Mouse (Mus musculus): ENCODE data around the gene Kpna4.

Kpna4 gene

GRCm38 (mm10) chr3:69045750-69046149, 81.2 kb downstream of the Kpna4 start:
- Histone ChIP-seq H3K36me3 (ENCODE audit: insufficient read depth, low read length) (peaks cover 22% of the 10 kb centered on the region), H3K9me3 (ENCODE audit: low read length) (no peaks in the 10 kb centered on the region), H3K4me3 (replicated peaks; ENCODE audit: low read length) (peak overlapping the region; percentile 96), H3K27me3 (ENCODE audit: insufficient read depth, low read length) (0 out of 2 replicates have a peak, but pooled peaks cover 2% of the 10 kb centered on the region), H3K4me1 (replicated peaks; ENCODE audit: low read depth, low read length) (peaks cover 43% of the 10 kb centered on the region)
- TF ChIP-seq CTCF (conservative IDR thresholded peaks at IDR 0.05; ENCODE audit: low read length) (no peak), NANOG (IDR thresholded peaks at IDR 0.05; ENCODE audit: borderline replicate concordance, low read length) (no peak), POU5F1 (IDR thresholded peaks at IDR 0.05; ENCODE audit: borderline replicate concordance, low read length) (no peak)

GRCm38 (mm10) chr3:69045400-69045703, 81.6 kb downstream of the Kpna4 start:
- peak overlapping the region; percentile 96 for H3K4me3 ChIP-seq (replicated peaks; ENCODE audit: low read length)
- TF ChIP-seq NANOG (IDR thresholded peaks at IDR 0.05; ENCODE audit: borderline replicate concordance, low read length) (no peak), CTCF (conservative IDR thresholded peaks at IDR 0.05; ENCODE audit: low read length) (no peak), POU5F1 (IDR thresholded peaks at IDR 0.05; ENCODE audit: borderline replicate concordance, low read length) (no peak)
- peaks cover 47% of the 10 kb centered on the region for H3K4me1 ChIP-seq (replicated peaks; ENCODE audit: low read depth, low read length)
- 0 out of 2 replicates have a peak, but pooled peaks cover 2% of the 10 kb centered on the region for H3K27me3 ChIP-seq (ENCODE audit: insufficient read depth, low read length)
- H3K36me3 ChIP-seq (ENCODE audit: insufficient read depth, low read length): peaks cover 26% of the 10 kb centered on the region
- no peaks in the 10 kb centered on the region for H3K9me3 ChIP-seq (ENCODE audit: low read length)

GRCm38 (mm10) chr3:69044645-69045399, 82.1 kb downstream of the Kpna4 start, which contains the start of gene Trim59:
Trim59 (minus strand) TSS chr3:69044755.
- peaks cover 32% of the 10 kb centered on the region for H3K36me3 ChIP-seq (ENCODE audit: insufficient read depth, low read length)
- TF ChIP-seq NANOG (IDR thresholded peaks at IDR 0.05; ENCODE audit: borderline replicate concordance, low read length): no peak
- TF ChIP-seq CTCF (conservative IDR thresholded peaks at IDR 0.05; ENCODE audit: low read length): no peak
- no peak for TF ChIP-seq POU5F1 (IDR thresholded peaks at IDR 0.05; ENCODE audit: borderline replicate concordance, low read length)
- H3K27me3 ChIP-seq (ENCODE audit: insufficient read depth, low read length): 0 out of 2 replicates have a peak, but pooled peaks cover under 1% of the 10 kb centered on the region
- no peaks in the 10 kb centered on the region for H3K9me3 ChIP-seq (ENCODE audit: low read length)
- H3K4me1 ChIP-seq (replicated peaks; ENCODE audit: low read depth, low read length): peaks cover 52% of the 10 kb centered on the region
- peak within 1 kb of the TSS; percentile 96 for H3K4me3 ChIP-seq (replicated peaks; ENCODE audit: low read length)

- peaks cover 59% of the 10 kb centered on the region for H3K4me1 ChIP-seq (replicated peaks; ENCODE audit: low read depth, low read length)
- H3K36me3 ChIP-seq (ENCODE audit: insufficient read depth, low read length): peaks cover 38% of the 10 kb centered on the region
- no peaks in the 10 kb centered on the region for H3K27me3 ChIP-seq (ENCODE audit: insufficient read depth, low read length)
- H3K4me3 ChIP-seq (replicated peaks; ENCODE audit: low read length): peak overlapping the region; percentile 96
- TF ChIP-seq CTCF (conservative IDR thresholded peaks at IDR 0.05; ENCODE audit: low read length) (no peak), POU5F1 (IDR thresholded peaks at IDR 0.05; ENCODE audit: borderline replicate concordance, low read length) (no peak), NANOG (IDR thresholded peaks at IDR 0.05; ENCODE audit: borderline replicate concordance, low read length) (no peak)
- H3K9me3 ChIP-seq (ENCODE audit: low read length): no peaks in the 10 kb centered on the region
Observed at GRCm38 (mm10) chr3:69044167-69044591, 82.7 kb downstream of the Kpna4 start.

GRCm38 (mm10) chr3:69041298-69041697, 85.6 kb downstream of the Kpna4 start:
- TF ChIP-seq POU5F1 (IDR thresholded peaks at IDR 0.05; ENCODE audit: borderline replicate concordance, low read length) (no peak), CTCF (conservative IDR thresholded peaks at IDR 0.05; ENCODE audit: low read length) (no peak), NANOG (IDR thresholded peaks at IDR 0.05; ENCODE audit: borderline replicate concordance, low read length) (no peak)
- H3K36me3 ChIP-seq (ENCODE audit: insufficient read depth, low read length): peaks cover 65% of the 10 kb centered on the region
- peaks cover 57% of the 10 kb centered on the region for H3K4me1 ChIP-seq (replicated peaks; ENCODE audit: low read depth, low read length)
- H3K27me3 ChIP-seq (ENCODE audit: insufficient read depth, low read length): no peaks in the 10 kb centered on the region
- no peaks in the 10 kb centered on the region for H3K9me3 ChIP-seq (ENCODE audit: low read length)
- peak overlapping the region; percentile 64 for H3K4me3 ChIP-seq (replicated peaks; ENCODE audit: low read length)

- H3K4me3 ChIP-seq (replicated peaks; ENCODE audit: low read length): peak overlapping the region; percentile 64
- TF ChIP-seq POU5F1 (IDR thresholded peaks at IDR 0.05; ENCODE audit: borderline replicate concordance, low read length): no peak
- TF ChIP-seq CTCF (conservative IDR thresholded peaks at IDR 0.05; ENCODE audit: low read length): no peak
- TF ChIP-seq NANOG (IDR thresholded peaks at IDR 0.05; ENCODE audit: borderline replicate concordance, low read length): no peak
Observed at GRCm38 (mm10) chr3:69040105-69040504, 86.8 kb downstream of the Kpna4 start.

GRCm38 (mm10) chr3:69026133-69026783, 100.7 kb downstream of the Kpna4 start:
- Histone ChIP-seq H3K36me3 (ENCODE audit: insufficient read depth, low read length) (peaks cover 96% of the 10 kb centered on the region), H3K4me1 (replicated peaks; ENCODE audit: low read depth, low read length) (no peaks in the 10 kb centered on the region), H3K4me3 (replicated peaks; ENCODE audit: low read length) (no peak overlapping the region), H3K9me3 (ENCODE audit: low read length) (no peaks in the 10 kb centered on the region), H3K27me3 (ENCODE audit: insufficient read depth, low read length) (no peaks in the 10 kb centered on the region)
- TF ChIP-seq POU5F1 (IDR thresholded peaks at IDR 0.05; ENCODE audit: borderline replicate concordance, low read length) (no peak), NANOG (IDR thresholded peaks at IDR 0.05; ENCODE audit: borderline replicate concordance, low read length) (no peak), CTCF (conservative IDR thresholded peaks at IDR 0.05; ENCODE audit: low read length) (no peak)

More at GRCm38 (mm10) chr3:69040105-69040504, 86.8 kb downstream of the Kpna4 start:
- H3K27me3 ChIP-seq (ENCODE audit: insufficient read depth, low read length): no peaks in the 10 kb centered on the region
- H3K9me3 ChIP-seq (ENCODE audit: low read length): no peaks in the 10 kb centered on the region
- peaks cover 76% of the 10 kb centered on the region for H3K36me3 ChIP-seq (ENCODE audit: insufficient read depth, low read length)
- H3K4me1 ChIP-seq (replicated peaks; ENCODE audit: low read depth, low read length): peaks cover 45% of the 10 kb centered on the region

- no peak for TF ChIP-seq POU5F1 (IDR thresholded peaks at IDR 0.05; ENCODE audit: borderline replicate concordance, low read length)
- no peak for TF ChIP-seq CTCF (conservative IDR thresholded peaks at IDR 0.05; ENCODE audit: low read length)
- TF ChIP-seq NANOG (IDR thresholded peaks at IDR 0.05; ENCODE audit: borderline replicate concordance, low read length): no peak
- no peak overlapping the region for H3K4me3 ChIP-seq (replicated peaks; ENCODE audit: low read length)
- H3K27me3 ChIP-seq (ENCODE audit: insufficient read depth, low read length): no peaks in the 10 kb centered on the region
- H3K4me1 ChIP-seq (replicated peaks; ENCODE audit: low read depth, low read length): no peaks in the 10 kb centered on the region
- peaks cover 94% of the 10 kb centered on the region for H3K36me3 ChIP-seq (ENCODE audit: insufficient read depth, low read length)
- H3K9me3 ChIP-seq (ENCODE audit: low read length): no peaks in the 10 kb centered on the region
Observed at GRCm38 (mm10) chr3:69020764-69021163, 106.1 kb downstream of the Kpna4 start.

Data from E14TG2a.4 (cell line).